Mouse (Mus musculus) layer of hippocampus, adult 6 months (tissue): Measurements from ENCODE around the gene Abcb6. TPM values are rescaled to one million over a fixed set of nuclear protein-coding genes. Genes with fewer than 3 reads are reported as not detected.

Experiments used
- long read RNA-seq, 2 experiments: library from polyadenylated mRNA; unstranded; transcript quantifications; one replicate each; pipeline ENCODE4 v2.0.0; 2019 to 2020
- microRNA-seq: library from miRNA; unstranded; fragments of <30 nt; microRNA quantifications from one replicate; pipeline ENCODE4 v1.2.0, GENCODE M21; 2020
- polyA plus RNA-seq: library from polyadenylated mRNA; unstranded; fragments of <200 nt; fragmentation: Nextera tagmentation; gene quantifications from 2 replicates; pipeline ENCODE4 v1.2.3, GENCODE M21; 2021

The Abcb6 gene
- polyA plus RNA-seq = 12.8 and 13.0 TPM in 2 replicates
- long read RNA-seq, experiment 1, transcript Abcb6-201 (19 exons, 2,966 nt) = major isoform, 17 of 24 reads
- long read RNA-seq, experiment 1, partial matches to known transcripts = 3 of 24 reads
- long read RNA-seq, experiment 1, other reads (novel, unspliced or antisense) = 4 of 24 reads
- long read RNA-seq, experiment 2, transcript Abcb6-201 (19 exons, 2,966 nt) = major isoform, 135 of 163 reads
- long read RNA-seq, experiment 2, partial matches to known transcripts = 3 of 163 reads
- long read RNA-seq, experiment 2, other reads (novel, unspliced or antisense) = 25 of 163 reads

GRCm38 (mm10) chr1:75180105-75180590 lies at the start of gene Abcb6:
TSS of gene Abcb6 (minus strand) at chr1:75180392.

GRCm38 (mm10) chr1:75219531-75219930 lies 39.3 kb upstream of the Abcb6 start, which contains the start of gene Tuba4a:
TSS of gene Tuba4a (minus strand) at chr1:75219865.

GRCm38 (mm10) chr1:75210136-75211087 lies 30.2 kb upstream of the Abcb6 start, which contains the start of the genes Glb1l and Stk16:
TSS of gene Glb1l (minus strand) at chr1:75210813.
TSS of gene Stk16 (plus strand) at chr1:75210838.

GRCm38 (mm10) chr1:75191622-75192402 lies 11.6 kb upstream of the Abcb6 start, which contains the start of the genes Ankzf1 and Atg9a:
TSS of gene Ankzf1 (plus strand) at chr1:75192151.
TSS of gene Atg9a (minus strand) at chr1:75192196.

GRCm38 (mm10) chr1:75168472-75169464 lies 11.4 kb downstream of the Abcb6 start, which contains the start of gene Zfand2b:
TSS of gene Zfand2b (plus strand) at chr1:75168646.

GRCm38 (mm10) chr1:75142301-75143261 lies 37.6 kb downstream of the Abcb6 start, which contains the start of the genes Cnppd1 and Retreg2:
TSS of gene Cnppd1 (minus strand) at chr1:75142711.
TSS of gene Retreg2 (plus strand) at chr1:75142778.

GRCm38 (mm10) chr1:75133421-75134207 lies 46.6 kb downstream of the Abcb6 start, which contains the start of gene Slc23a3:
TSS of gene Slc23a3 (minus strand) at chr1:75133890.

GRCm38 (mm10) chr1:75124346-75125321 lies 55.6 kb downstream of the Abcb6 start, which contains the start of gene Nhej1:
TSS of gene Nhej1 (minus strand) at chr1:75125200.

Small RNA genes within 50 kb of the gene (microRNA-seq; reads per million reads assigned to microRNA genes)
- not detected for gene Gm27943

Other genes starting within 250 kb of the Abcb6 start
- 0.83 and 1.5 TPM in 2 replicates for gene Cfap65, start 244.8 kb downstream of the Abcb6 start, polyA plus RNA-seq
- gene Ihh, start 228.7 kb downstream of the Abcb6 start, polyA plus RNA-seq = 0.14 TPM in 1 of 2 replicates, not detected in the other
- 3.3 and 3.6 TPM in 2 replicates for gene Nhej1, start 55.2 kb downstream of the Abcb6 start, polyA plus RNA-seq
- 1.0 and 1.5 TPM in 2 replicates for gene Slc23a3, start 46.5 kb downstream of the Abcb6 start, polyA plus RNA-seq
- gene Cnppd1, start 37.7 kb downstream of the Abcb6 start, polyA plus RNA-seq = 7.4 and 10.8 TPM in 2 replicates
- 70.3 and 86.5 TPM in 2 replicates for gene Retreg2, start 37.6 kb downstream of the Abcb6 start, polyA plus RNA-seq
- gene Zfand2b, start 11.7 kb downstream of the Abcb6 start, polyA plus RNA-seq = 38.0 and 45.0 TPM in 2 replicates
- 9.8 and 11.1 TPM in 2 replicates for gene Ankzf1, start 11.8 kb upstream of the Abcb6 start, polyA plus RNA-seq
- 44.9 and 48.7 TPM in 2 replicates for gene Atg9a, start 11.8 kb upstream of the Abcb6 start, polyA plus RNA-seq
- 2.3 and 3.4 TPM in 2 replicates for gene Glb1l, start 30.4 kb upstream of the Abcb6 start, polyA plus RNA-seq
- 78.9 and 82.4 TPM in 2 replicates for gene Stk16, start 30.4 kb upstream of the Abcb6 start, polyA plus RNA-seq
- 181 and 191 TPM in 2 replicates for gene Tuba4a, start 39.5 kb upstream of the Abcb6 start, polyA plus RNA-seq
- not detected in 2 replicates for gene A630095N17Rik, start 51.7 kb upstream of the Abcb6 start, polyA plus RNA-seq
- gene Dnajb2, start 56.0 kb upstream of the Abcb6 start, polyA plus RNA-seq = 46.9 and 49.3 TPM in 2 replicates
- 65.6 and 80.8 TPM in 2 replicates for gene Ptprn, start 84.1 kb upstream of the Abcb6 start, polyA plus RNA-seq
- 215 and 219 TPM in 2 replicates for gene Resp18, start 98.0 kb upstream of the Abcb6 start, polyA plus RNA-seq
- gene Dnpep, start 137.6 kb upstream of the Abcb6 start, polyA plus RNA-seq = 68.5 and 77.2 TPM in 2 replicates
- 1.2 TPM in 2 replicates for gene Des, start 179.9 kb upstream of the Abcb6 start, polyA plus RNA-seq
- 50.9 and 52.6 TPM in 2 replicates for gene Speg, start 194.9 kb upstream of the Abcb6 start, polyA plus RNA-seq